In the genomic region with DNA sequence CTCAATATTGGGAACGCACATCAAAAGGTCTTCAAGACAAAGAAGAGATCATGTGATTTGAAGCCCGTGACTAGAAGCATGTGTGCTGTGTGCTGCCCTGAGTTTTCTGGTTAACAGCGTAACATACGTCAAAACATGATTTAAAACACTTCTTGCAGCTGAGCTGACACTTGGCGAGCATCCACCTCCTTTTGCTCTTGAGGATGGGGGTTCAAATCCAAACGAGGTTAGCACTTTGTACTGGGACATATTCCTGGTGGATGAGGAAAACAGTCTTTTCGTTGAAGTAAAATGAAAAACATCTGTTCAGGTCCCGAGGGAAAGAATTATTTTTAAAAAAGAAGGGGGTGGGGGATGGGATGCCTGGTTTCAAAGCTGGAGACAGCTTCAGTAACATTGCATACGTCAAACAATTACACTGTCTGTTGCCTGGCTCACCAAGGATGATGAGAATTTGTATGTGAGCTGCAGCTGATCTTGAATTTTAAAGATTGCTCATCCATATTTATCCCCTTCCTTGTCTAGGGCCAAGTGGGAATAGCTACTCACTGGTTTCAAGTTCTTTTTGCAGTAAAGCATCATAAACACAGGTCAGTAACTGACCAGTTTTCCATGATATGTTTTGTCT, we compare ENCODE assay signal across 15 mouse cellular contexts. TPM values are rescaled to one million over a fixed set of nuclear protein-coding genes. Genes with fewer than 3 reads are reported as not detected.
A peak's percentile ranks its signal among the peaks of the same experiment; 100 is the strongest.
DNase-seq lines count a peak whose midpoint lies in the region; ATAC-seq and TF ChIP-seq lines count a peak whose summit lies in the region.
"Had no signal": no experiment of that assay in that cellular context is flagged by ENCODE, and none has a peak within 500 bp of the region (broad histone marks: within the 10 kb centered on the region; RNA-seq: fewer than 3 reads in every experiment).

No protein-coding gene starts in this region.

- no peak overlapping the region for H3K9ac ChIP-seq in midbrain, embryonic 14.5 days (replicated peaks; ENCODE audit: low read length)
- no peak overlapping the region for H3K9ac ChIP-seq in midbrain, embryonic 11.5 days (ENCODE audit: low read length)
- H3K9ac ChIP-seq: hindbrain, embryonic 14.5 days had no signal

- H3K36me3 ChIP-seq in midbrain, embryonic 14.5 days (ENCODE audit: control insufficient read depth, insufficient read depth, low read length) = no peaks in the 10 kb centered on the region
- no peaks in the 10 kb centered on the region for H3K36me3 ChIP-seq in midbrain, embryonic 11.5 days (ENCODE audit: control insufficient read depth, insufficient read depth, low read length)

- DNase-seq in gastrocnemius, adult 2 months = peak; percentile 30
- no peak for DNase-seq in gastrocnemius, adult 8-10 months (ENCODE audit: low spot score in 2 of 2)
- peak; percentile 44 for DNase-seq in midbrain, embryonic 14.5 days
- DNase-seq in midbrain, embryonic 11.5 days (ENCODE audit: low spot score, missing footprints) = no peak
- peak; percentile 17 to 27 for DNase-seq in heart, adult 9 months (ENCODE audit: low spot score in 2 of 2)
- peak; percentile 46 for DNase-seq in skeletal muscle tissue, adult 2 months (ENCODE audit: low read depth, low spot score)
- no peak for DNase-seq in thymus, postnatal 36 days
- no peak for DNase-seq in adrenal gland, postnatal 10 days
- DNase-seq: kidney, postnatal 36 days; lung, adult 2 months; spleen, adult 18-20 months had no signal

- H3K9me3 ChIP-seq in midbrain, embryonic 14.5 days (ENCODE audit: control insufficient read depth, low read length) = no peaks in the 10 kb centered on the region
- H3K9me3 ChIP-seq in midbrain, embryonic 11.5 days (ENCODE audit: control insufficient read depth, low read length) = no peaks in the 10 kb centered on the region

- peak; percentile 11; the same call in 1 of the 2 replicates for ATAC-seq in midbrain, embryonic 14.5 days (ENCODE audit: low FRiP score, low TSS enrichment)
- ATAC-seq in midbrain, embryonic 11.5 days (ENCODE audit: low FRiP score) = no peak

- H3K27ac ChIP-seq in gastrocnemius, adult 2 months = peak overlapping the region; percentile 46
- no peak overlapping the region for H3K27ac ChIP-seq in midbrain, embryonic 14.5 days (replicated peaks; ENCODE audit: low read depth, low read length)
- no peak overlapping the region for H3K27ac ChIP-seq in midbrain, embryonic 11.5 days (ENCODE audit: low read depth, low read length)
- H3K27ac ChIP-seq: hindbrain, embryonic 14.5 days had no signal

- 42% methylated on average over 9 of the region's 9 CpGs for WGBS in midbrain, embryonic 14.5 days
- WGBS in midbrain, embryonic 11.5 days = 65% methylated on average over 9 of the region's 9 CpGs

- no peaks in the 10 kb centered on the region for H3K27me3 ChIP-seq in midbrain, embryonic 14.5 days (ENCODE audit: control insufficient read depth, insufficient read depth, low read length)
- H3K27me3 ChIP-seq in midbrain, embryonic 11.5 days (ENCODE audit: control insufficient read depth, insufficient read depth, low read length) = no peaks in the 10 kb centered on the region

- no peak overlapping the region for H3K4me2 ChIP-seq in midbrain, embryonic 14.5 days (ENCODE audit: low read length)
- H3K4me2 ChIP-seq in midbrain, embryonic 11.5 days = no peak overlapping the region
- H3K4me2 ChIP-seq: hindbrain, embryonic 14.5 days had no signal

- intact Hi-C loops in gastrocnemius, adult 2 months (cut with DNase I) = no loop called here

- no peak for TF ChIP-seq CTCF in gastrocnemius, adult 2 months (IDR thresholded peaks at IDR 0.05)

- H3K4me1 ChIP-seq in midbrain, embryonic 14.5 days (ENCODE audit: control insufficient read depth, insufficient read depth, low read length) = 0 out of 2 replicates have a peak, but pooled peaks cover 5% of the 10 kb centered on the region
- H3K4me1 ChIP-seq in midbrain, embryonic 11.5 days (ENCODE audit: control insufficient read depth, insufficient read depth, low read length) = no peaks in the 10 kb centered on the region; the same call in 1 of the 2 replicates

- no peak overlapping the region for H3K4me3 ChIP-seq in gastrocnemius, adult 2 months
- H3K4me3 ChIP-seq in midbrain, embryonic 14.5 days (replicated peaks; ENCODE audit: low read depth, low read length) = no peak overlapping the region
- no peak overlapping the region for H3K4me3 ChIP-seq in midbrain, embryonic 11.5 days (ENCODE audit: low read depth, low read length)

RNA-seq across cellular contexts. Expression of gene Ube2u, which starts 16.0 kb away (rescaled TPM):
- not detected for total RNA-seq in gastrocnemius, adult 2 months (2021)
- total RNA-seq in gastrocnemius, adult 8-10 months (2022) = not detected
- 0.26 and 0.36 TPM in 2 replicates for polyA plus RNA-seq in midbrain, embryonic 14.5 days (2014; fragmentation: Nextera tagmentation; extraction: Ambion mirVana)
- 0.42 and 0.69 TPM in 2 replicates for polyA plus RNA-seq in midbrain, embryonic 11.5 days (2014; fragmentation: Nextera tagmentation; extraction: Ambion mirVana)
- not detected for total RNA-seq in adrenal gland, postnatal 10 days (2021)
- total RNA-seq: left cerebral cortex, postnatal 10 days had no signal
- polyA plus RNA-seq: C2C12; cortical plate, adult 2 months; lung, adult 2 months had no signal

Comparison
In these comparisons a context has a peak if more than half of its experiments do, and no peak if none do; other contexts are left out.
1. DNase-seq: peak in gastrocnemius, adult 2 months (single experiment), midbrain, embryonic 14.5 days (single experiment), heart, adult 9 months (2 of 2) and skeletal muscle tissue, adult 2 months (single experiment); none in gastrocnemius, adult 8-10 months (0 of 2), midbrain, embryonic 11.5 days (single experiment), thymus, postnatal 36 days (0 of 2) and adrenal gland, postnatal 10 days (single experiment).